Mouse (Mus musculus) embryonic fibroblast, embryonic 13.5 days (primary cell): Measurements from ENCODE around the gene Polr1b.

Experiments used
- CTCF ChIP-seq: IDR thresholded peaks from 2 replicates; pipeline ENCODE4 v1.5.1; 2011; ENCODE audit warnings: mild to moderate bottlenecking, control low read depth, low read length, moderate library complexity, borderline replicate concordance; ENCODE audit not compliant: insufficient read depth
- POLR2A ChIP-seq: IDR thresholded peaks from 2 replicates; pipeline ENCODE4 v1.6.1; 2011; ENCODE audit warnings: low read depth, mild to moderate bottlenecking, control low read depth, low read length, moderate library complexity

- TF ChIP-seq POLR2A (no peak), CTCF (no peak)
These were observed 52.0 kb downstream of the Polr1b start for GRCm38 (mm10) chr2:129152751-129153150.
